Mouse (Mus musculus) megakaryocyte, adult 5-6 weeks (primary cell): ENCODE measurements around the gene Fscb. TPM values are rescaled to one million over a fixed set of nuclear protein-coding genes. Genes with fewer than 3 reads are reported as not detected.

Source experiments
- ATAC-seq: 2 replicates; pipeline ENCODE4 v1.8.0; 2016; ENCODE audit warnings: mild to moderate bottlenecking, inconsistent platforms; ENCODE audit not compliant: poor library complexity, severe bottlenecking
- total RNA-seq, 2 experiments: library from RNA; stranded (forward) in 1 of 2; stranded (reverse) in 1 of 2; fragments of 153-499, 151-499 nt in 1 of 2; fragments of 221-1000, 200-1000 nt in 1 of 2; gene quantifications; 2 replicates each; pipeline versions ENCODE4 v1.2.3 to v1.2.4; 2015 to 2017

Gene Fscb
- not detected in 2 replicates for total RNA-seq (2015)
- not detected in 2 replicates for total RNA-seq (2017)

DNA sequence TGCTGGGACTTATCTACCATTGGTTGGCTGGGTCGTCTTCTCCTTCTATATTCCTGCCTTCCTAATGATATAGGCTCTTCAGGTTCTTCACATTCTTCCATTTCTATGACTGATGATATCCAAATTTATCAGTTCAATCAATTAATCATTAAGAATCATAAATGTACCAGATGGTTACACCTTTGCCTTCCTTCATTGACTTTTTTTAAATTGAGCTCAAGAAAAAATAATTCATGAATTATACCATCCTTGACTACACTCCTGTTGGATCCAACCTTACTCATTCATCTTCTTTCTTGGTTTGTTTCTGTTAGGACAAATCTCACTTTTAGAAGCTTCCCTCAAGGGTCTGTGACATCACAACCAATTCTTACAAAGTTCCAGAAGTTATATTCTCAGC is at the start of gene Fscb:
Gene Fscb (minus strand): TSS at position 101 of the 400 bp plus-strand sequence.
- no peak for ATAC-seq

- ATAC-seq = no peak
Measured at GRCm38 (mm10) chr12:64516775-64517174, 42.3 kb upstream of the Fscb start.

GRCm38 (mm10) chr12:64513439-64513838 is 38.9 kb upstream of the Fscb start:
- ATAC-seq = no peak

GRCm38 (mm10) chr12:64497706-64498105 is 23.2 kb upstream of the Fscb start:
- no peak for ATAC-seq

DNA sequence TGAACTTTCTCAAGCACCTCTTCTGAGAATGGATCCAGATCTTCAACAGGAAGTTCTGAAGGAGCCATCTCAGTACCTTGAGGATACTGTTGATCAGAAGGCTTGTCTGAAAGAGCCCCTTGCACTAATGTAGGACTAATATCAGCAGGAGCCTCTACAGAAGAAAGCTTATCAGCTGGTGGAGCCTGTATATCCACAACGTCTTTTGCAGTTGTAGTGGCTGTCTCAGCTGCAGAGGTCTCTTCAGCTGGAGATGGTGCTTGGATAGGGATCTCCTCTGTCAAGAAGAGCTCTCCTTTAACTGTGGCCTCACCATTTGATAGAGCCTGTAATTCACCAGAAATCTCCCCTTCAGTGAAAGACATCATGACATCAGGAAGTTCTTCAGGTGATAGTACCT is 875 bp downstream of the Fscb start:
- no peak for ATAC-seq

DNA sequence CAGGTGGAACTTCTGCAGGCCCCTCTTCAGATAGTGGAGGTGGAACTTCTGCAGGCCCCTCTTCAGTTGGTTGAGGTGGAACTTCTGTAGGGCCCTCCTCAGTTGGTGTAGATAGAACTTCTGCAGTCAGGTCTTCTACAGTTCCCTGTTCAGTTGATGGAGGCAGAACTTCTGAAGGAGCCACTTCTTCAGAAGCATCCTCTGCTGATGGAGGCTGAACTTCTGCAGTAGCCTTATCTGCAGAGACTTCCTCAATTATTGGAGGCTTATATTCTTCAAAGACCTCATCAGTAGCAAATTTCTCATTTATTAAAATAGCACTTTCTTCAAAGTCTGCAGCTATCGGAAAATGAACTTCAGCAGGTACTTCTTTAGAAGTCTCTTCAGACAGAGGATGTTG is 1.4 kb downstream of the Fscb start:
- no peak for ATAC-seq

DNA sequence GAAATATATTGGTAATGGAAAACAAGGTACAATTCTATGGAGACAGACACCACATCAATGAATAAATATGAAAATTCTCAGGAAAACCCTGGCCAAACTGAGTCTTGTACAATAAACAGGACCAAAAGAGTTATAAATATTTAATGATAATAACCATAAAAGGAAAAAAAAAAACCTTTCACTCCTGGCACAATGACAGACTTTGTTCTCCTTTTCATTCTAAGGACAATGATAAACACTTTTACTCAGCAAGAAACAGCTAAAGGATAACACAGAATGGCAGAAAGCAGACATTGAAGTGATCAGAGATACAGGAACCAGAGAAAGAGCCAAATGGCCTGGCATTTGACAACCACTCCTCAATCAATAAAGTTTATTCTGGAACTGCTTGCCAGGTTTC is 19.3 kb downstream of the Fscb start:
- no peak for ATAC-seq

GRCm38 (mm10) chr12:64449911-64450310 is 24.6 kb downstream of the Fscb start:
- no peak for ATAC-seq

GRCm38 (mm10) chr12:64436675-64437074 is 37.8 kb downstream of the Fscb start:
- no peak for ATAC-seq
